Mouse (Mus musculus) stomach, postnatal 0 days (tissue): ENCODE results near the gene Bin2. TPM values are rescaled to one million over a fixed set of nuclear protein-coding genes. Genes with fewer than 3 reads are reported as not detected.

ENCODE experiments used
- ATAC-seq: fragments of 200-750 bp; cut with Nextera tagmentation; 2 replicates; pipeline ENCODE4 v1.8.0; 2017; ENCODE audit not compliant: low FRiP score, low TSS enrichment
- DNase-seq: peaks from one replicate; pipeline ENCODE4 v3.0.0-alpha.2; 2016; ENCODE audit warnings: low spot score
- H3K27ac ChIP-seq: fragments of 300-500 bp; sonication (generic); replicated peaks from 2 replicates; pipeline ENCODE4 v1.5.1; 2014; ENCODE audit warnings: mild to moderate bottlenecking, control low read depth
- H3K27me3 ChIP-seq: fragments of 300-500 bp; sonication (generic); 2 replicates; pipeline ENCODE4 v1.6.1; 2014; ENCODE audit warnings: low read length; ENCODE audit not compliant: control insufficient read depth, insufficient read depth
- H3K36me3 ChIP-seq: fragments of 300-500 bp; sonication (generic); 2 replicates; pipeline ENCODE4 v1.6.1; 2014; ENCODE audit warnings: low read length, mixed read lengths; ENCODE audit not compliant: control insufficient read depth, insufficient read depth
- H3K4me1 ChIP-seq: fragments of 300-500 bp; sonication (generic); replicated peaks from 2 replicates; pipeline ENCODE4 v1.6.1; 2014; ENCODE audit warnings: antibody characterized with exemption; ENCODE audit not compliant: control insufficient read depth, insufficient read depth
- H3K4me2 ChIP-seq: fragments of 300-500 bp; sonication (generic); replicated peaks from 2 replicates; pipeline ENCODE4 v1.6.1; 2014; ENCODE audit warnings: low read depth, mild to moderate bottlenecking, control low read depth, moderate library complexity
- H3K4me3 ChIP-seq: fragments of 300-500 bp; sonication (generic); 2 replicates; pipeline ENCODE4 v1.5.1; 2014; ENCODE audit warnings: low read depth, low read length, control low read depth
- H3K9ac ChIP-seq: fragments of 300-500 bp; sonication (generic); 2 replicates; pipeline ENCODE4 v1.6.1; 2014; ENCODE audit warnings: mild to moderate bottlenecking, low read length, control low read depth, mixed read lengths
- H3K9me3 ChIP-seq: fragments of 300-500 bp; sonication (generic); 2 replicates; pipeline ENCODE4 v1.6.1; 2016; ENCODE audit warnings: low read length; ENCODE audit not compliant: control insufficient read depth
- CTCF ChIP-seq: IDR thresholded peaks from 2 replicates; pipeline ENCODE4 v1.5.1; 2016; ENCODE audit warnings: antibody characterized with exemption, low read depth, mild to moderate bottlenecking, moderate library complexity
- EP300 ChIP-seq: optimal IDR thresholded peaks from 2 replicates; pipeline ENCODE3; 2016; ENCODE audit warnings: antibody characterized with exemption
- WGBS: fragments of 180-500 bp; shearing (Covaris S2); extraction: QIAGEN DNeasy Blood & Tissue Kit; methylation state at CpG from one replicate; pipeline ENCODE4 v1.1.7; 2014; 5-methylcytosine and 5-hydroxymethylcytosine counted together
- polyA plus RNA-seq: library from polyadenylated mRNA; unstranded; fragments of >200 nt; fragmentation: Nextera tagmentation; extraction: Ambion mirVana; gene quantifications from 2 replicates; pipeline ENCODE4 v1.2.1, GENCODE M21; 2015

Bin2 gene
- polyA plus RNA-seq, 1 experiment from 2014 or later, result 1.3 TPM

DNA sequence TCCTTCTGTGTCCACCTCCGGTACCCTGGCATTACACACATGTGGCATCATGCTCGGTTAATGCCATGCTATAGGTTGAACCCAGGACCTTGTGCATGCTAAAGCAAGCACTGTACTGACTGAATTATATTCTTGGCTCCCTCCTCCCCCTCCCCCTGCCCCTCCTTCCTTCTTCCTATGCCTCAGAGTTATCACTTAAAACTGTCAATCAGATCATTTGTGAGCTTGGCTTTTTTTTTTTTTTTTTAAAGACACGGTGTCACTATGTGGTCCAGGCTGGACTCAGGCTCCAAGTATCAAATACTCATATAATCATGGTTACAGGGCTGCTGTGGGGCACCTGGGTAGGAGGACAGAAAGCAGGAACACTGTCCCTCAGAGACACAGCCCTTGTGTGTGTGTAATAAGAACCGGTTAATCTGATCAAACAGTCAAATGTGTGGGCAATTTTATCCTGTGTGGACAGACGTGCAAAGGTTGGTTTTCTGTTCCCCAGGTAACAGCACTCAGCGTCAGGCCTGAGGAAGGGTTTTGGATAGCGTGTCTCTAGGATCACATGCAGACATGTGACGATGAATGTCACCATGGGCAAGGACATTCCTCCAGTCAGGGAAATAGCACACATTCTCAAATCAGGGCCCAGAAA lies 39.2 kb upstream of the Bin2 start:
- DNase-seq, result no peak
- ATAC-seq, result no peak
- 64% methylated on average over 8 of the region's 8 CpGs for WGBS

DNA sequence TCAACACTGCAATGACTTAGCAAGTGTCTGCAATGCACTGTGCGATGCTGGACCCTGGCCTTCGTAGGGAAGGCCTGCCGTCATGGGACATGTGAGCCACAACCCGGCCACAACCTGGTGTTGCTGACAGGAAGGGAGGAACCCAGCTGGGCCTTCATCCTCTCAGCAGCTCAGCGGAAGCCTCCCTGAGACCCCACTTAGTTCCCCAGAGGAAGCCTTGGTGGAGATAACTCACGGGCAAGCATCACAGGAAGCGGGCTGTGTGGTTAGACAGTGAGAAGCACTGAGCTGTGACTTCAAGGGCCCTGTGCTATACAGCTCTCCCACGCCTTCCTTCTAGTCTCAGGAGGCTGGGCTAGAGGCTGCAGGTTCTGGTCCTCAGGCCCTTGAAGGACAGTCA lies 36.9 kb upstream of the Bin2 start:
- 75% methylated on average over 8 of the region's 8 CpGs for WGBS
- DNase-seq, result no peak

More for the DNA sequence above, 39.2 kb upstream of the Bin2 start:
- no peak for TF ChIP-seq CTCF
- TF ChIP-seq EP300, result no peak
- H3K9me3 ChIP-seq, result no peaks in the 10 kb centered on the region
- H3K4me2 ChIP-seq, result no peak overlapping the region
- 0 out of 2 replicates have a peak, but pooled peaks cover 2% of the 10 kb centered on the region for H3K27me3 ChIP-seq
- no peaks in the 10 kb centered on the region for H3K36me3 ChIP-seq
- no peak overlapping the region for H3K9ac ChIP-seq
- no peak overlapping the region for H3K27ac ChIP-seq
- no peaks in the 10 kb centered on the region for H3K4me1 ChIP-seq
- no peak overlapping the region for H3K4me3 ChIP-seq

DNA sequence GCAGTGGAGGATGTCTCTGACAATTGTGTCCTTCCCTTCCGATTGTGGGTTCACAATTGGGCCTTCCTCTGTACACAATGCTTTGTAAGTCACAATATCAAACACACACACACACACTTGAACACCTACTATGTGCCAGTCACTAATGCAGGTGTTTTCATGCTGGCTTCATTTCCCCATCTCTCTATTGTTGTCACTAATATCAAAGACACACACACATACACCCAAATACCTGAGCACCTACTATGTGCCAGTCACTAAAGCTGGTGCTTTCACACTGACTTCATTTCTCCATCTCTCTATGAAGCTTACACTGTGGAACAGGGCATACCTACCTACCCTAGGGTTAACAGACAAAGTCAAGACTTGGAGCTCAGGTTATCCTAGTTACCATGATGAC lies 36.0 kb upstream of the Bin2 start:
- H3K4me1 ChIP-seq, result no peaks in the 10 kb centered on the region
- 0 out of 2 replicates have a peak, but pooled peaks cover 2% of the 10 kb centered on the region for H3K27me3 ChIP-seq
- WGBS, result 94% methylated on average over 1 of the region's 1 CpGs
- TF ChIP-seq EP300 (no peak), CTCF (no peak)
- no peak for ATAC-seq
- H3K36me3 ChIP-seq, result no peaks in the 10 kb centered on the region
- H3K9me3 ChIP-seq, result no peaks in the 10 kb centered on the region
- H3K4me3 ChIP-seq, result no peak overlapping the region
- no peak for DNase-seq
- no peak overlapping the region for H3K27ac ChIP-seq
- H3K9ac ChIP-seq, result no peak overlapping the region
- no peak overlapping the region for H3K4me2 ChIP-seq

More for the DNA sequence above, 36.9 kb upstream of the Bin2 start:
- Histone ChIP-seq H3K27me3 (0 out of 2 replicates have a peak, but pooled peaks cover 2% of the 10 kb centered on the region), H3K36me3 (no peaks in the 10 kb centered on the region), H3K4me1 (no peaks in the 10 kb centered on the region), H3K4me3 (no peak overlapping the region), H3K4me2 (no peak overlapping the region), H3K9me3 (no peaks in the 10 kb centered on the region), H3K27ac (no peak overlapping the region), H3K9ac (no peak overlapping the region)
- ATAC-seq, result no peak
- TF ChIP-seq EP300 (no peak), CTCF (no peak)

DNA sequence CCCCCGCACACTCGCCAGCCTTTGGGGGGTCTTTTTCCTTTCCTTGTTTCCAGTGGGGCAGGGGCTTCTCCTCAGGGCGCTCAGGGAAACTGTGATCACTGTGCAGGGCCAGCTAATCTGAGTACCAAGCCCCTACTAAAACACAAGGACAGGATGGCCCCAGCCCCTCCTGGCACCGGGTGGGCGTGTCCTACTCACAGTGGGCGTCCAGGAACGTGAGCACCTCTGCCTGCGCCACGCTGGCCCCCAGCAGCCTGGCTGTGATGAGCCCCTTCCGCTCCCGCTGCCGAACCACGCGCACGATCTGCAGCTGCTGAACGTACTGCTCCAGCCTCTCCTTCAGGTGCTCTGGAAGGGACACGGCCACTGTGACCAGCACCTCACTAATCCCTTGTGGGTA lies 34.6 kb upstream of the Bin2 start:
- no peak overlapping the region for H3K27ac ChIP-seq
- no peaks in the 10 kb centered on the region for H3K4me1 ChIP-seq
- DNase-seq (no peak), ATAC-seq (no peak)
- H3K4me2 ChIP-seq, result no peak overlapping the region
- TF ChIP-seq CTCF (no peak), EP300 (no peak)
- H3K36me3 ChIP-seq, result no peaks in the 10 kb centered on the region
- H3K9me3 ChIP-seq, result no peaks in the 10 kb centered on the region
- 27% methylated on average over 17 of the region's 17 CpGs for WGBS
- no peak overlapping the region for H3K9ac ChIP-seq
- 0 out of 2 replicates have a peak, but pooled peaks cover 2% of the 10 kb centered on the region for H3K27me3 ChIP-seq
- no peak overlapping the region for H3K4me3 ChIP-seq

- ATAC-seq (no peak), DNase-seq (peak; percentile 59)
- H3K4me2 ChIP-seq, result no peak overlapping the region
- H3K9me3 ChIP-seq, result no peaks in the 10 kb centered on the region
- H3K4me1 ChIP-seq, result no peaks in the 10 kb centered on the region
- no peak for TF ChIP-seq CTCF
- TF ChIP-seq EP300, result no peak
- H3K27ac ChIP-seq, result no peak overlapping the region
- no peak overlapping the region for H3K4me3 ChIP-seq
- WGBS, result 41% methylated on average over 6 of the region's 6 CpGs
- H3K27me3 ChIP-seq, result 0 out of 2 replicates have a peak, but pooled peaks cover 2% of the 10 kb centered on the region
- no peak overlapping the region for H3K9ac ChIP-seq
- H3K36me3 ChIP-seq, result no peaks in the 10 kb centered on the region
Measured at GRCm38 (mm10) chr15:100701856-100702255, 32.5 kb upstream of the Bin2 start.

- Histone ChIP-seq H3K27me3 (0 out of 2 replicates have a peak, but pooled peaks cover 2% of the 10 kb centered on the region), H3K27ac (peak overlapping the region; percentile 35; the same call in 1 of the 2 replicates), H3K9me3 (no peaks in the 10 kb centered on the region), H3K36me3 (no peaks in the 10 kb centered on the region), H3K9ac (no peak overlapping the region), H3K4me2 (no peak overlapping the region), H3K4me3 (no peak overlapping the region), H3K4me1 (no peaks in the 10 kb centered on the region)
- no peak for TF ChIP-seq EP300
- TF ChIP-seq CTCF, result no peak
- WGBS, result 50% methylated on average over 10 of the region's 10 CpGs
- DNase-seq, result no peak
- no peak for ATAC-seq
Measured at GRCm38 (mm10) chr15:100701108-100701507, 31.8 kb upstream of the Bin2 start.
